Mouse (Mus musculus) liver, postnatal 0 days (tissue): ENCODE measurements at regions not wholly inside any gene's neighbourhood (a gene's known extent, or its start where the extent isn't known, plus 50 kb on each side); places are given as distances from the start of the nearest gene placed in this dataset.

ENCODE experiments used
- CTCF ChIP-seq: sonication (generic); IDR thresholded peaks from 2 replicates; pipeline ENCODE4 v1.5.1; 2016; ENCODE audit warnings: antibody characterized with exemption, low read depth
- EP300 ChIP-seq: IDR thresholded peaks from 2 replicates; pipeline ENCODE4 v1.6.1; 2016; ENCODE audit warnings: antibody characterized with exemption, low read depth, mild to moderate bottlenecking

DNA sequence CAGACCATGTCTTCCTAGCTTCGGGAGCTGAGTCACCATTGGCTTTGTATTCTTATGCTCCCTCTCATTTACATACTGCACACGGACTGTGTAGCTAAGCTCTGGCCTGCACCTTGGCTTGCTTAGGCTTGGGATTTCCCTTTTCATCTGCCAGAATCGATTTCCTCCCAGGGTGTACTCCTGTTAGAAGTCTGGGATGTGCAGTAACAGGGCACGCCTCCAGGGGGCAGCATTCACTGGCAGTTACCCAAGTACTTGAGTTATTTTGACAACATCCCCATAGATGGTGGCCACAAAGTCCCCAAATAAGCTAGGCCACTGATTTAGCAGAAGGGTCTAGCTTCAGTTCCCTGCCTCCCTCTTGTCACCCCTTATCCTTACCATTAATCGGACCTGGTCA is 102.2 kb upstream of the Cpne4 start:
- TF ChIP-seq CTCF (peak; percentile 72), EP300 (no peak)
